Mouse (Mus musculus) embryonic facial prominence, embryonic 12.5 days (tissue): Measurements from ENCODE around the gene Als2cr12. TPM values are rescaled to one million over a fixed set of nuclear protein-coding genes. Genes with fewer than 3 reads are reported as not detected.
"Not testable (repeated sequence)": the region's sequence is repeated elsewhere in the genome, so short reads cannot be mapped to it uniquely, and the experiment has no call there.

ENCODE experiments used
- ATAC-seq: fragments of 200-750 bp; cut with Nextera tagmentation; 2 replicates; pipeline ENCODE4 v1.8.0; 2017; ENCODE audit not compliant: insufficient number of reproducible peaks, insufficient read depth, low FRiP score, low TSS enrichment
- H3K27ac ChIP-seq: fragments of 300-500 bp; sonication (generic); 2 replicates; pipeline ENCODE4 v1.5.1; 2016; ENCODE audit warnings: mild to moderate bottlenecking
- H3K27me3 ChIP-seq: fragments of 300-500 bp; sonication (generic); 2 replicates; pipeline ENCODE4 v1.6.1; 2016; ENCODE audit warnings: mild to moderate bottlenecking, moderate library complexity
- H3K36me3 ChIP-seq: fragments of 300-500 bp; sonication (generic); 2 replicates; pipeline ENCODE4 v1.6.1; 2016; ENCODE audit warnings: mild to moderate bottlenecking
- H3K4me1 ChIP-seq: fragments of 300-500 bp; sonication (generic); 2 replicates; pipeline ENCODE4 v1.6.1; 2016
- H3K4me2 ChIP-seq: fragments of 300-500 bp; sonication (generic); replicated peaks from 2 replicates; pipeline ENCODE4 v1.6.1; 2016; ENCODE audit warnings: mild to moderate bottlenecking, moderate library complexity
- H3K4me3 ChIP-seq: fragments of 300-500 bp; sonication (generic); 2 replicates; pipeline ENCODE4 v1.5.1; 2016; ENCODE audit warnings: mild to moderate bottlenecking
- H3K9ac ChIP-seq: fragments of 300-500 bp; sonication (generic); 2 replicates; pipeline ENCODE4 v1.6.1; 2016; ENCODE audit warnings: mild to moderate bottlenecking, moderate library complexity
- H3K9me3 ChIP-seq: fragments of 300-500 bp; sonication (generic); 2 replicates; pipeline ENCODE4 v1.6.1; 2016; ENCODE audit warnings: mild to moderate bottlenecking, moderate library complexity
- WGBS: fragments of 180-500 bp; shearing (Covaris S2); methylation state at CpG from one replicate; pipeline ENCODE4 v1.1.7; 2016; 5-methylcytosine and 5-hydroxymethylcytosine counted together
- polyA plus RNA-seq: library from polyadenylated mRNA; unstranded; fragments of >200 nt; fragmentation: Nextera tagmentation; extraction: Ambion mirVana; gene quantifications from 2 replicates; pipeline ENCODE4 v1.2.1, GENCODE M21; 2016

Gene Als2cr12
- not detected in 2 replicates for polyA plus RNA-seq

- H3K9ac ChIP-seq, H3K27ac ChIP-seq, H3K36me3 ChIP-seq, H3K4me2 ChIP-seq, ATAC-seq, H3K4me1 ChIP-seq, H3K9me3 ChIP-seq, H3K27me3 ChIP-seq, H3K4me3 ChIP-seq: not testable (repeated sequence)
- WGBS = 87% methylated on average over 4 of the region's 4 CpGs
Measured at GRCm38 (mm10) chr1:58695810-58696209, at the start of gene Als2cr12. Als2cr12 (minus strand) TSS chr1:58695989.

- Histone ChIP-seq H3K4me1 (no peaks in the 10 kb centered on the region), H3K4me2 (no peak overlapping the region), H3K9me3 (no peaks in the 10 kb centered on the region), H3K36me3 (peaks cover 70% of the 10 kb centered on the region), H3K4me3 (no peak overlapping the region), H3K9ac (no peak overlapping the region), H3K27ac (no peak overlapping the region), H3K27me3 (no peaks in the 10 kb centered on the region)
- WGBS = 90% methylated on average over 7 of the region's 7 CpGs
- no peak for ATAC-seq
Measured at GRCm38 (mm10) chr1:58744645-58745044, 48.9 kb upstream of the Als2cr12 start.

GRCm38 (mm10) chr1:58743252-58743651 lies 47.5 kb upstream of the Als2cr12 start:
- no peak overlapping the region for H3K9ac ChIP-seq
- H3K27me3 ChIP-seq = no peaks in the 10 kb centered on the region
- no peaks in the 10 kb centered on the region for H3K9me3 ChIP-seq
- no peaks in the 10 kb centered on the region for H3K4me1 ChIP-seq
- 94% methylated on average over 6 of the region's 6 CpGs for WGBS
- no peak overlapping the region for H3K4me3 ChIP-seq
- H3K4me2 ChIP-seq = no peak overlapping the region
- peaks cover 65% of the 10 kb centered on the region for H3K36me3 ChIP-seq
- H3K27ac ChIP-seq = no peak overlapping the region
- no peak for ATAC-seq

GRCm38 (mm10) chr1:58742571-58743021 lies 46.8 kb upstream of the Als2cr12 start:
- H3K27ac ChIP-seq = no peak overlapping the region
- no peaks in the 10 kb centered on the region for H3K27me3 ChIP-seq
- no peak overlapping the region for H3K4me3 ChIP-seq
- H3K4me2 ChIP-seq = no peak overlapping the region
- no peaks in the 10 kb centered on the region for H3K9me3 ChIP-seq
- WGBS = 80% methylated on average over 5 of the region's 5 CpGs
- H3K9ac ChIP-seq = no peak overlapping the region
- no peak for ATAC-seq
- H3K4me1 ChIP-seq = no peaks in the 10 kb centered on the region
- peaks cover 63% of the 10 kb centered on the region for H3K36me3 ChIP-seq

GRCm38 (mm10) chr1:58739529-58739928 lies 43.7 kb upstream of the Als2cr12 start:
- H3K27ac ChIP-seq = no peak overlapping the region
- peaks cover 69% of the 10 kb centered on the region for H3K36me3 ChIP-seq
- no peaks in the 10 kb centered on the region for H3K4me1 ChIP-seq
- no peaks in the 10 kb centered on the region for H3K9me3 ChIP-seq
- 89% methylated on average over 7 of the region's 7 CpGs for WGBS
- no peaks in the 10 kb centered on the region for H3K27me3 ChIP-seq
- no peak overlapping the region for H3K9ac ChIP-seq
- no peak overlapping the region for H3K4me2 ChIP-seq
- no peak overlapping the region for H3K4me3 ChIP-seq
- ATAC-seq = no peak

GRCm38 (mm10) chr1:58736968-58737367 lies 41.2 kb upstream of the Als2cr12 start:
- Histone ChIP-seq H3K4me2 (no peak overlapping the region), H3K9me3 (no peaks in the 10 kb centered on the region), H3K36me3 (peaks cover 75% of the 10 kb centered on the region), H3K4me3 (no peak overlapping the region), H3K9ac (no peak overlapping the region), H3K27ac (no peak overlapping the region), H3K27me3 (no peaks in the 10 kb centered on the region), H3K4me1 (no peaks in the 10 kb centered on the region)
- no peak for ATAC-seq
- 94% methylated on average over 22 of the region's 22 CpGs for WGBS

GRCm38 (mm10) chr1:58735962-58736361 lies 40.2 kb upstream of the Als2cr12 start:
- WGBS = 88% methylated on average over 7 of the region's 7 CpGs
- no peak for ATAC-seq
- Histone ChIP-seq H3K27me3 (no peaks in the 10 kb centered on the region), H3K4me2 (no peak overlapping the region), H3K4me3 (no peak overlapping the region), H3K9me3 (no peaks in the 10 kb centered on the region), H3K36me3 (peaks cover 74% of the 10 kb centered on the region), H3K9ac (no peak overlapping the region), H3K27ac (no peak overlapping the region), H3K4me1 (no peaks in the 10 kb centered on the region)

- peaks cover 67% of the 10 kb centered on the region for H3K36me3 ChIP-seq
- H3K27ac ChIP-seq = no peak overlapping the region
- H3K9me3 ChIP-seq = no peaks in the 10 kb centered on the region
- H3K27me3 ChIP-seq = no peaks in the 10 kb centered on the region
- no peak for ATAC-seq
- H3K4me1 ChIP-seq = no peaks in the 10 kb centered on the region
- no peak overlapping the region for H3K4me3 ChIP-seq
- no peak overlapping the region for H3K4me2 ChIP-seq
- WGBS = 92% methylated on average over 11 of the region's 11 CpGs
- no peak overlapping the region for H3K9ac ChIP-seq
Measured at GRCm38 (mm10) chr1:58734043-58734920, 38.5 kb upstream of the Als2cr12 start.

- H3K4me2 ChIP-seq = no peak overlapping the region
- H3K27me3 ChIP-seq = no peaks in the 10 kb centered on the region
- 91% methylated on average over 2 of the region's 2 CpGs for WGBS
- no peak overlapping the region for H3K27ac ChIP-seq
- no peaks in the 10 kb centered on the region for H3K4me1 ChIP-seq
- no peak overlapping the region for H3K9ac ChIP-seq
- H3K4me3 ChIP-seq = no peak overlapping the region
- no peak for ATAC-seq
- no peaks in the 10 kb centered on the region for H3K9me3 ChIP-seq
- peaks cover 71% of the 10 kb centered on the region for H3K36me3 ChIP-seq
Measured at GRCm38 (mm10) chr1:58733636-58734035, 37.8 kb upstream of the Als2cr12 start.

GRCm38 (mm10) chr1:58728590-58728868 lies 32.7 kb upstream of the Als2cr12 start:
- WGBS = 94% methylated on average over 3 of the region's 3 CpGs
- Histone ChIP-seq H3K4me1 (no peaks in the 10 kb centered on the region), H3K27ac (no peak overlapping the region), H3K9me3 (no peaks in the 10 kb centered on the region), H3K36me3 (peaks cover 49% of the 10 kb centered on the region), H3K4me3 (no peak overlapping the region), H3K4me2 (no peak overlapping the region), H3K9ac (no peak overlapping the region), H3K27me3 (no peaks in the 10 kb centered on the region)
- ATAC-seq = no peak

- no peak for ATAC-seq
- Histone ChIP-seq H3K36me3 (peaks cover 44% of the 10 kb centered on the region), H3K27me3 (no peaks in the 10 kb centered on the region), H3K9ac (no peak overlapping the region), H3K4me2 (no peak overlapping the region), H3K4me1 (no peaks in the 10 kb centered on the region), H3K9me3 (no peaks in the 10 kb centered on the region), H3K27ac (no peak overlapping the region), H3K4me3 (no peak overlapping the region)
- 88% methylated on average over 10 of the region's 10 CpGs for WGBS
Measured at GRCm38 (mm10) chr1:58727747-58728589, 32.2 kb upstream of the Als2cr12 start.
